Mouse (Mus musculus) stomach, postnatal 0 days (tissue): ENCODE measurements at regions not wholly inside any gene's neighbourhood (a gene's known extent, or its start where the extent isn't known, plus 50 kb on each side); places are given as distances from the start of the nearest gene placed in this dataset.

Experiments used
- CTCF ChIP-seq: IDR thresholded peaks from 2 replicates; pipeline ENCODE4 v1.5.1; 2016; ENCODE audit warnings: antibody characterized with exemption, low read depth, mild to moderate bottlenecking, moderate library complexity
- EP300 ChIP-seq: optimal IDR thresholded peaks from 2 replicates; pipeline ENCODE3; 2016; ENCODE audit warnings: antibody characterized with exemption

- TF ChIP-seq CTCF, result no peak
- TF ChIP-seq EP300, result no peak
Measured at GRCm38 (mm10) chr5:43354351-43354942, 121.5 kb downstream of the Cpeb2 start.
